Mouse (Mus musculus) embryonic facial prominence, embryonic 10.5 days (tissue): ENCODE measurements at regions not wholly inside any gene's neighbourhood (a gene's known extent, or its start where the extent isn't known, plus 50 kb on each side); places are given as distances from the start of the nearest gene placed in this dataset.

Experiments
- DNase-seq: peaks from one replicate; pipeline ENCODE4 v3.0.0-alpha.2; 2017; ENCODE audit warnings: low spot score
- H3K27ac ChIP-seq: fragments of 300-500 bp; sonication (generic); replicated peaks from 2 replicates; pipeline ENCODE4 v1.5.1; 2016; ENCODE audit warnings: mild to moderate bottlenecking
- H3K27me3 ChIP-seq: fragments of 300-500 bp; sonication (generic); replicated peaks from 2 replicates; pipeline ENCODE4 v1.6.1; 2016; ENCODE audit warnings: low read depth, mild to moderate bottlenecking; ENCODE audit not compliant: poor library complexity, severe bottlenecking
- H3K36me3 ChIP-seq: fragments of 300-500 bp; sonication (generic); replicated peaks from 2 replicates; pipeline ENCODE4 v1.6.1; 2016; ENCODE audit warnings: mild to moderate bottlenecking, moderate library complexity
- H3K4me1 ChIP-seq: fragments of 300-500 bp; sonication (generic); 2 replicates; pipeline ENCODE4 v1.6.1; 2016
- H3K4me3 ChIP-seq: fragments of 300-500 bp; sonication (generic); 2 replicates; pipeline ENCODE4 v1.5.1; 2016; ENCODE audit warnings: mild to moderate bottlenecking, moderate library complexity
- H3K9me3 ChIP-seq: fragments of 300-500 bp; sonication (generic); 2 replicates; pipeline ENCODE4 v1.6.1; 2016; ENCODE audit warnings: mild to moderate bottlenecking
- WGBS: fragments of 180-500 bp; shearing (Covaris S2); methylation state at CpG from one replicate; pipeline ENCODE4 v1.1.7; 2016; 5-methylcytosine and 5-hydroxymethylcytosine counted together

DNA sequence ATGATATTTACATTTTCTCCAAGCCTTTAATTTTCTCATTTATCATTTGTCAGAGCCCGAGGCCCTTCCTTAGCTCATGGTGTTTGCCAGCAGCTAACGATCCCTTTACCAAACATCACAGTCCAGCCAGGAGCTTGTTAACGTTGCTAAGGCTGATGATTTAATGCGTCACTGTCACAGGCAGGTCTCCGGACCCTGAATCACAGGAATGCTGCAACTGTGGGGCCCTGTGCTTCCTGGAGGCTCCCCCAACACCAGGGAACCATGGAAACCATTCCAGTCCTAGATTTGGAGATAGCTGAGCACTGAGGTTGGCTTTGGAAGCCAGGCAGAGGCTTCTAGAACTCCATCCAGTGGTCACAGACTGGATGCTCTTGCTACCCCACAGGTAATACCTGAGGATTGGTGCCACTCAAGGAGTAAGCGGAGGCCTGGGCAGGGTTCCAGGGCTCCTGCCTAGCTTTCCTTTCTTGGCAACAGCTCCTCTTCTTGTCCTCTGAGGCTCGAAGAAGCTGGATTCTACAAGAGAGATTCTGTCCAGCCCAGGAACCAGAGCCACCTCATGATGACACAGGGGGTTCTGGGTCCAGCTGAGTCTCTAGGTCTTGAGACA lies 94.0 kb upstream of the Sulf2 start:
- H3K27me3 ChIP-seq, result no peaks in the 10 kb centered on the region
- peaks cover 55% of the 10 kb centered on the region for H3K4me1 ChIP-seq
- H3K36me3 ChIP-seq, result no peaks in the 10 kb centered on the region
- WGBS, result 57% methylated on average over 7 of the region's 7 CpGs
- H3K27ac ChIP-seq, result peak overlapping the region; percentile 67
- no peak for DNase-seq
- no peaks in the 10 kb centered on the region for H3K9me3 ChIP-seq
- no peak overlapping the region for H3K4me3 ChIP-seq

GRCm38 (mm10) chr2:166246401-166247189 lies 91.1 kb upstream of the Sulf2 start:
- DNase-seq, result no peak
- WGBS, result 83% methylated on average over 17 of the region's 17 CpGs
- Histone ChIP-seq H3K27ac (0 out of 2 replicates have a peak overlapping the region, but pooled peaks have one; percentile 48), H3K27me3 (no peaks in the 10 kb centered on the region), H3K9me3 (no peaks in the 10 kb centered on the region), H3K4me1 (peaks cover 63% of the 10 kb centered on the region), H3K36me3 (no peaks in the 10 kb centered on the region), H3K4me3 (no peak overlapping the region)

DNA sequence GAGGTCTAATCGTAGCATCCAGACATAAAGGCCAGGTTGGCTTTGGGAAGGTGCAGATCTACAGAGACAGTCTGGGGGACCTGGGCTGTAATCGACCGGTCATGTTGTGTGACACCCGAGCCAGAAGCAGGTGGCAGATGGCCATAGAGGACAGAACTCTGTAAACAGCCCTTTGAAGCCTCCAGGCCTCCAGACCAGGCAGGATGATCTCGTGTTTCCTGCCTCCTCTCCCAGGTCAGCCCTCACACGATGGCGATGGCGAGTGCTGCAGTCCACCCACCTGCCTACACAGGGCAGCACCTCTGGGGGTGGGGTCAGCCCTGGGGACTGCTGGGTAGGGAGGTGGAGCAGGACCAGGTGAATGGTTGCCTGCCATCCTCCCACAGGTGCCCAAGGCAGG lies 89.8 kb upstream of the Sulf2 start:
- no peak for DNase-seq
- Histone ChIP-seq H3K4me3 (no peak overlapping the region), H3K4me1 (peaks cover 53% of the 10 kb centered on the region), H3K9me3 (peaks cover 7% of the 10 kb centered on the region), H3K27me3 (no peaks in the 10 kb centered on the region), H3K36me3 (peaks cover 5% of the 10 kb centered on the region; the same call in 1 of the 2 replicates), H3K27ac (peak overlapping the region; percentile 62)
- WGBS, result 51% methylated on average over 8 of the region's 8 CpGs

GRCm38 (mm10) chr2:166242786-166243521 lies 87.5 kb upstream of the Sulf2 start:
- Histone ChIP-seq H3K4me3 (no peak overlapping the region), H3K9me3 (peaks cover 17% of the 10 kb centered on the region), H3K36me3 (peaks cover 10% of the 10 kb centered on the region), H3K27me3 (no peaks in the 10 kb centered on the region), H3K4me1 (peaks cover 52% of the 10 kb centered on the region), H3K27ac (peak overlapping the region; percentile 66)
- WGBS, result 75% methylated on average over 14 of the region's 14 CpGs
- no peak for DNase-seq

GRCm38 (mm10) chr2:166241310-166241709 lies 85.8 kb upstream of the Sulf2 start:
- WGBS, result 96% methylated on average over 3 of the region's 3 CpGs
- Histone ChIP-seq H3K9me3 (peaks cover 17% of the 10 kb centered on the region), H3K27me3 (no peaks in the 10 kb centered on the region), H3K4me3 (no peak overlapping the region), H3K36me3 (peaks cover 10% of the 10 kb centered on the region), H3K4me1 (peaks cover 59% of the 10 kb centered on the region), H3K27ac (0 out of 2 replicates have a peak overlapping the region, but pooled peaks have one; percentile 40)
- no peak for DNase-seq

DNA sequence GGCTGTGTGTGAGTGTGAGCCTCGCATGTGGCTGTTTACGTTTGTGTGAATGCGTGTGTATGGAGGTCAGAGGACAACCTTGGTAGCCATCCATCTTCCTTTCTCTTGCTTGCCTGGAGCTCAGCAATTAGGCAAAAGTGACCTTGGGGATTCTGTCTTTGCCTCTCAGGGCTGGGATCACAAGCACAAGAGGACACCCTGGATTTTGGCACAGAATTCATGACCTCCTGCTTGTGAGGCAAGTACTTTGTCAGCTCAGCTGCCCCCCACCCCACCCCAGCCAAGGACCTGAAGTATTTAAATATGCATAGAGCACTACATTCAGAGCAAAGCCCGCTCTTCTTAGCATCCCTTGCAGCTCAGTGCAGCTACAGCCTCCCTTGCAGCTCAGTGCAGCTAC lies 84.6 kb upstream of the Sulf2 start:
- Histone ChIP-seq H3K4me3 (no peak overlapping the region), H3K36me3 (peaks cover 10% of the 10 kb centered on the region), H3K4me1 (peaks cover 52% of the 10 kb centered on the region), H3K9me3 (peaks cover 17% of the 10 kb centered on the region), H3K27ac (no peak overlapping the region), H3K27me3 (0 out of 2 replicates have a peak, but pooled peaks cover 3% of the 10 kb centered on the region)
- 91% methylated on average over 4 of the region's 4 CpGs for whole genome bisulfite sequencing
- DNase-seq, result no peak

GRCm38 (mm10) chr2:166237554-166238269 lies 82.2 kb upstream of the Sulf2 start:
- H3K4me1 ChIP-seq, result peaks cover 47% of the 10 kb centered on the region
- 45% methylated on average over 13 of the region's 13 CpGs for WGBS
- DNase-seq, result no peak
- H3K27me3 ChIP-seq, result 0 out of 2 replicates have a peak, but pooled peaks cover 3% of the 10 kb centered on the region
- peak overlapping the region; percentile 83 for H3K27ac ChIP-seq
- H3K36me3 ChIP-seq, result peaks cover 10% of the 10 kb centered on the region
- no peak overlapping the region for H3K4me3 ChIP-seq
- peaks cover 17% of the 10 kb centered on the region for H3K9me3 ChIP-seq

DNA sequence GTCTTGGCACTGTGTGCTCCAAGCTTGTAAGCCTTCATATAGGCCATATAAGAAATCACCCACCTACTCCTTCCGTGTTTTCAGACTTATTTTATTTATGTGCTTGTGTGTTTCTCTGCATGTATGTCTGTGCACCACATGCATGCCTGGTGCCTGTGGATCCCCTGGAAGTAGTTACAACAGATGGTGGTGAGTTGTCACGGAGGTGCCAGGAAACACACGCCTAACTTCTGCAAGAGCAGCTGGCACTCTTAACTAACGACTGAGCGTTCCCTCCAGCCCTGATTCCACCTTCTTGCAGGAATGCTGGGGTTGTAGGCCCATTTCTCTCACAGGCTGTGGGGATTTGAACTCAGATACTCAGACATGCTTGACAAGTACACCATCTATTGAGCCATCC lies 80.6 kb upstream of the Sulf2 start:
- H3K4me3 ChIP-seq, result no peak overlapping the region
- peaks cover 10% of the 10 kb centered on the region for H3K36me3 ChIP-seq
- H3K27me3 ChIP-seq, result 0 out of 2 replicates have a peak, but pooled peaks cover 3% of the 10 kb centered on the region
- no peak for DNase-seq
- H3K27ac ChIP-seq, result no peak overlapping the region; the same call in 1 of the 2 replicates
- H3K9me3 ChIP-seq, result peaks cover 17% of the 10 kb centered on the region
- H3K4me1 ChIP-seq, result peaks cover 51% of the 10 kb centered on the region
- 92% methylated on average over 5 of the region's 5 CpGs for WGBS

DNA sequence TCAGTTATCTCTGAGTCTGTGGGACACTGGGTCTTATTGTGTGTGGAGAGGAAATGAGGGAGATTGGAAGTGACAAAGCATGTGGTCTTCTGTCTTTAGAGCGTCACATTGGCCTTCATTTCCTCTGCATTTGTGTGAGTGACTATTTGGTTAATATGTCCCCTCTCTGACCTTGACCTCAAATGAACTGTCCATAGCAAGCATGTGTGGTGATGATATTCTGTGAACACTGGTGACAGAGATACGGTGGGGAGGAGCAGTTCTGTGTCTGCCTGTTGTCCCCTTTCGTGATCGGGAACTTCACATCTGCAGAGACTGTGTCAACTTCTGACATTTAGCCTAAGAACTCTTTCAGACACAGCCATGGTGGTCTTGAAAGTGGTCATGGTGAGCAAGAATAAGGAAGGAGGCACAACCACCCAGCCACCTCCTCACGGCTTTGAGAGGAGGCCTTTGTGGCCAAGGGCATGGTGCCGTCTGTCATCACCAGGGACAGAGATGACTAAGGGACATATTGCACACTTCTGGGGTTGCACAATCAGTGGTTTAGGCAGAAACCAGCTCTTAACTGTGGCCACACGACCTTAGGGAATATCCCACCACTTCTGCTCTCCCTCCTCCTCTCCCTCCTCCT lies 79.2 kb upstream of the Sulf2 start:
- Histone ChIP-seq H3K9me3 (peaks cover 4% of the 10 kb centered on the region; the same call in 1 of the 2 replicates), H3K4me3 (no peak overlapping the region), H3K36me3 (no peaks in the 10 kb centered on the region), H3K27me3 (0 out of 2 replicates have a peak, but pooled peaks cover 8% of the 10 kb centered on the region), H3K27ac (0 out of 2 replicates have a peak overlapping the region, but pooled peaks have one; percentile 42), H3K4me1 (peaks cover 59% of the 10 kb centered on the region)
- WGBS, result 84% methylated on average over 7 of the region's 7 CpGs
- no peak for DNase-seq

- no peaks in the 10 kb centered on the region for H3K36me3 ChIP-seq
- H3K9me3 ChIP-seq, result no peaks in the 10 kb centered on the region
- 0 out of 2 replicates have a peak, but pooled peaks cover 12% of the 10 kb centered on the region for H3K27me3 ChIP-seq
- DNase-seq, result no peak
- peak overlapping the region; percentile 84 for H3K27ac ChIP-seq
- H3K4me1 ChIP-seq, result peaks cover 60% of the 10 kb centered on the region
- no peak overlapping the region for H3K4me3 ChIP-seq
- 88% methylated on average over 1 of the region's 1 CpGs for WGBS
These were observed 77.8 kb upstream of the Sulf2 start for GRCm38 (mm10) chr2:166233246-166233645.

- Histone ChIP-seq H3K36me3 (no peaks in the 10 kb centered on the region), H3K27ac (peak overlapping the region; percentile 84), H3K4me1 (peaks cover 60% of the 10 kb centered on the region), H3K9me3 (no peaks in the 10 kb centered on the region), H3K27me3 (0 out of 2 replicates have a peak, but pooled peaks cover 12% of the 10 kb centered on the region), H3K4me3 (no peak overlapping the region)
- DNase-seq, result peak; percentile 60
- 39% methylated on average over 3 of the region's 3 CpGs for WGBS
These were observed 76.9 kb upstream of the Sulf2 start for GRCm38 (mm10) chr2:166232376-166232775.
